Mouse (Mus musculus) hindbrain, embryonic 16.5 days (tissue): Measurements from ENCODE around the gene Gjc2. TPM values are rescaled to one million over a fixed set of nuclear protein-coding genes. Genes with fewer than 3 reads are reported as not detected.
"Not testable (repeated sequence)": the region's sequence is repeated elsewhere in the genome, so short reads cannot be mapped to it uniquely, and the experiment has no call there.

Source experiments
- ATAC-seq: fragments of 200-750 bp; cut with Nextera tagmentation; 2 replicates; pipeline ENCODE4 v1.8.0; 2017; ENCODE audit warnings: moderate TSS enrichment, moderate library complexity
- H3K27ac ChIP-seq: fragments of 300-500 bp; sonication (generic); 2 replicates; pipeline ENCODE4 v1.5.1; 2014; ENCODE audit warnings: low read depth, mild to moderate bottlenecking, control low read depth, low read length, moderate library complexity
- H3K27me3 ChIP-seq: fragments of 300-500 bp; sonication (generic); replicated peaks from 2 replicates; pipeline ENCODE4 v1.6.1; 2014; ENCODE audit warnings: low read length; ENCODE audit not compliant: control insufficient read depth, insufficient read depth
- H3K36me3 ChIP-seq: fragments of 300-500 bp; sonication (generic); 2 replicates; pipeline ENCODE4 v1.6.1; 2014; ENCODE audit warnings: mild to moderate bottlenecking, low read length, moderate library complexity, mixed read lengths; ENCODE audit not compliant: control insufficient read depth, insufficient read depth
- H3K4me1 ChIP-seq: fragments of 300-500 bp; sonication (generic); 2 replicates; pipeline ENCODE4 v1.6.1; 2014; ENCODE audit warnings: low read depth, low read length; ENCODE audit not compliant: control insufficient read depth, insufficient read depth
- H3K4me2 ChIP-seq: fragments of 300-500 bp; sonication (generic); 2 replicates; pipeline ENCODE4 v1.6.1; 2014; ENCODE audit warnings: mild to moderate bottlenecking, low read length, control low read depth, moderate library complexity
- H3K4me3 ChIP-seq: fragments of 300-500 bp; sonication (generic); 2 replicates; pipeline ENCODE4 v1.5.1; 2014; ENCODE audit warnings: mild to moderate bottlenecking, low read length, control low read depth, moderate library complexity
- H3K9ac ChIP-seq: fragments of 300-500 bp; sonication (generic); 2 replicates; pipeline ENCODE4 v1.6.1; 2014; ENCODE audit warnings: low read depth, mild to moderate bottlenecking, control low read depth, low read length, moderate library complexity
- H3K9me3 ChIP-seq: fragments of 300-500 bp; sonication (generic); 2 replicates; pipeline ENCODE4 v1.6.1; 2014; ENCODE audit warnings: mild to moderate bottlenecking, low read length, moderate library complexity; ENCODE audit not compliant: control insufficient read depth
- WGBS: fragments of 180-500 bp; shearing (Covaris S2); extraction: QIAGEN DNeasy Blood & Tissue Kit; methylation state at CpG from one replicate; pipeline ENCODE4 v1.1.7; 2014; 5-methylcytosine and 5-hydroxymethylcytosine counted together
- polyA plus RNA-seq: library from polyadenylated mRNA; unstranded; fragments of >200 nt; fragmentation: Nextera tagmentation; extraction: Ambion mirVana; gene quantifications from 2 replicates; pipeline ENCODE4 v1.2.1, GENCODE M21; 2015

Gjc2 gene
- polyA plus RNA-seq, 1 experiment from 2014 or later = 0.20 TPM

- H3K27me3 ChIP-seq = no peaks in the 10 kb centered on the region
- WGBS = 67% methylated on average over 2 of the region's 2 CpGs
- H3K27ac ChIP-seq = no peak overlapping the region
- H3K4me2 ChIP-seq = no peak overlapping the region
- no peak overlapping the region for H3K9ac ChIP-seq
- H3K4me3 ChIP-seq = no peak overlapping the region
- no peak for ATAC-seq
- no peaks in the 10 kb centered on the region for H3K36me3 ChIP-seq
- H3K4me1 ChIP-seq = peaks cover 37% of the 10 kb centered on the region
- H3K9me3 ChIP-seq = no peaks in the 10 kb centered on the region
Observed at GRCm38 (mm10) chr11:59224470-59224869, 41.5 kb upstream of the Gjc2 start.

- Histone ChIP-seq H3K27me3 (no peaks in the 10 kb centered on the region), H3K9me3 (no peaks in the 10 kb centered on the region), H3K36me3 (no peaks in the 10 kb centered on the region), H3K4me3 (no peak overlapping the region), H3K4me1 (peaks cover 37% of the 10 kb centered on the region), H3K9ac (no peak overlapping the region), H3K4me2 (no peak overlapping the region), H3K27ac (no peak overlapping the region)
- no peak for ATAC-seq
- WGBS = 94% methylated on average over 3 of the region's 3 CpGs
Observed at GRCm38 (mm10) chr11:59224025-59224424, 41.0 kb upstream of the Gjc2 start.

- H3K4me1 ChIP-seq = peaks cover 35% of the 10 kb centered on the region
- 92% methylated on average over 4 of the region's 4 CpGs for WGBS
- ATAC-seq = no peak
Observed at GRCm38 (mm10) chr11:59222306-59222705, 39.3 kb upstream of the Gjc2 start.

GRCm38 (mm10) chr11:59221604-59222003 is 38.6 kb upstream of the Gjc2 start:
- Histone ChIP-seq H3K4me2 (no peak overlapping the region), H3K9me3 (no peaks in the 10 kb centered on the region), H3K27me3 (no peaks in the 10 kb centered on the region), H3K36me3 (no peaks in the 10 kb centered on the region), H3K9ac (no peak overlapping the region), H3K27ac (no peak overlapping the region), H3K4me3 (no peak overlapping the region), H3K4me1 (peaks cover 32% of the 10 kb centered on the region)
- ATAC-seq = no peak

More at GRCm38 (mm10) chr11:59222306-59222705, 39.3 kb upstream of the Gjc2 start:
- Histone ChIP-seq H3K9ac (no peak overlapping the region), H3K4me3 (no peak overlapping the region), H3K27me3 (no peaks in the 10 kb centered on the region), H3K9me3 (no peaks in the 10 kb centered on the region), H3K4me2 (no peak overlapping the region), H3K36me3 (no peaks in the 10 kb centered on the region), H3K27ac (no peak overlapping the region)

- H3K4me2 ChIP-seq = no peak overlapping the region
- H3K4me1 ChIP-seq = peaks cover 9% of the 10 kb centered on the region
- no peak overlapping the region for H3K27ac ChIP-seq
- ATAC-seq = no peak
- no peaks in the 10 kb centered on the region; the same call in 1 of the 2 replicates for H3K36me3 ChIP-seq
- H3K9me3 ChIP-seq = no peaks in the 10 kb centered on the region
- no peaks in the 10 kb centered on the region for H3K27me3 ChIP-seq
- no peak overlapping the region for H3K9ac ChIP-seq
- no peak overlapping the region for H3K4me3 ChIP-seq
Observed at GRCm38 (mm10) chr11:59219064-59219463, 36.1 kb upstream of the Gjc2 start.

- Histone ChIP-seq H3K4me3 (no peak overlapping the region), H3K4me2 (no peak overlapping the region), H3K27ac (no peak overlapping the region), H3K9ac (no peak overlapping the region), H3K4me1 (peaks cover 6% of the 10 kb centered on the region; the same call in 1 of the 2 replicates), H3K36me3 (no peaks in the 10 kb centered on the region; the same call in 1 of the 2 replicates), H3K9me3 (no peaks in the 10 kb centered on the region), H3K27me3 (no peaks in the 10 kb centered on the region)
- 88% methylated on average over 4 of the region's 4 CpGs for WGBS
- ATAC-seq = no peak
Observed at GRCm38 (mm10) chr11:59218389-59218998, 35.5 kb upstream of the Gjc2 start.

- Histone ChIP-seq H3K36me3 (peaks cover 6% of the 10 kb centered on the region), H3K4me1 (peaks cover 1% of the 10 kb centered on the region; the same call in 1 of the 2 replicates), H3K27ac (no peak overlapping the region), H3K4me3 (no peak overlapping the region), H3K9ac (no peak overlapping the region), H3K4me2 (no peak overlapping the region), H3K9me3 (no peaks in the 10 kb centered on the region), H3K27me3 (no peaks in the 10 kb centered on the region)
- ATAC-seq = no peak
- 92% methylated on average over 3 of the region's 3 CpGs for WGBS
Observed at GRCm38 (mm10) chr11:59216955-59217354, 33.9 kb upstream of the Gjc2 start.

GRCm38 (mm10) chr11:59212892-59213494 is 30.0 kb upstream of the Gjc2 start:
- H3K9ac ChIP-seq = no peak overlapping the region
- peaks cover 17% of the 10 kb centered on the region for H3K4me1 ChIP-seq
- H3K4me3 ChIP-seq = no peak overlapping the region
- H3K4me2 ChIP-seq = no peak overlapping the region
- no peak overlapping the region for H3K27ac ChIP-seq
- WGBS = 90% methylated on average over 12 of the region's 12 CpGs
- peaks cover 15% of the 10 kb centered on the region for H3K36me3 ChIP-seq
- no peaks in the 10 kb centered on the region for H3K27me3 ChIP-seq
- no peak for ATAC-seq
- H3K9me3 ChIP-seq = no peaks in the 10 kb centered on the region

- not testable (repeated sequence) for H3K27me3 ChIP-seq, H3K27ac ChIP-seq, H3K9ac ChIP-seq, H3K4me3 ChIP-seq, H3K9me3 ChIP-seq, H3K4me2 ChIP-seq, ATAC-seq
- peaks cover 22% of the 10 kb centered on the region for H3K4me1 ChIP-seq
- peaks cover 15% of the 10 kb centered on the region for H3K36me3 ChIP-seq
- 87% methylated on average over 12 of the region's 12 CpGs for WGBS
Observed at GRCm38 (mm10) chr11:59212320-59212719, 29.3 kb upstream of the Gjc2 start.
